Mouse (Mus musculus) small intestine, adult 2 months (tissue): ENCODE results near the gene Dennd1a.

Experiments used
- CTCF ChIP-seq: fragments of 200-500 bp; IDR thresholded peaks from 2 replicates; pipeline ENCODE4 v1.5.1; 2012; ENCODE audit warnings: low read depth, mild to moderate bottlenecking, control low read depth, inconsistent platforms, low read length, moderate library complexity, mixed read lengths; ENCODE audit not compliant: insufficient replicate concordance, insufficient read length; ENCODE audit errors: extremely low read depth
- POLR2A ChIP-seq: fragments of 200-500 bp; IDR thresholded peaks from 2 replicates; pipeline ENCODE4 v1.6.1; 2012; ENCODE audit warnings: low read depth, mild to moderate bottlenecking, control low read depth, inconsistent platforms, low read length, moderate library complexity

GRCm38 (mm10) chr2:37788176-37788962, 498.8 kb downstream of the Dennd1a start:
- TF ChIP-seq POLR2A (no peak), CTCF (no peak)
